Mouse (Mus musculus) gastrocnemius, postnatal 14 days (tissue): Measurements from ENCODE around the gene Hspa12a. TPM values are rescaled to one million over a fixed set of nuclear protein-coding genes. Genes with fewer than 3 reads are reported as not detected.

Experiments
- DNase-seq: peaks from one replicate; pipeline ENCODE4 v3.0.0; 2021; ENCODE audit warnings: mixed read lengths
- intact Hi-C: fragments of 180-260 bp; cut with DNase I; formaldehyde crosslinking; loops from one replicate; pipeline ENCODE4 v1.15.1; 2025; ENCODE audit warnings: low total_unique reads
- total RNA-seq, 2 experiments: library from RNA; stranded (reverse); gene quantifications; 2 replicates each; pipeline ENCODE4 v1.2.3; 2021

The Hspa12a gene
- total RNA-seq, 2 experiments from 2014 or later: 8.6 to 13.4 TPM

DNA sequence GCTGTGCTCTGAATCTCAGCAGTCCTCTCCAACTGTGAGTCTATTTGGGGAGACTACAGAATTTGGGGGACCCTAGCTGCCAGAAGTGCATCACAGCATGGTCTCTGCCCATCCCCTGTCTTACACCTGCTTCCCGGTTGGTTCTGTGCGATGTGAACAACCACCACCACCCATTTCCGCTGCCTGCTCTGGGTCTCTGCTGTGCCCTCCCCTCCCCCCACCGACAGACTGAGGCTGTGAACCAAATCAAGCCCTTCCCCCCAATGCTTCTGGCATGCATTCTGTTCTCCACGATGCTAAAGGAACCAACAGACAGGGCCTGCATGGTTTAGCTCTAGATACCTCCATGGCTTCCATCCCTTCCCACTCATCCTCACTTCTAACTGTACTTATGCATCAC lies 78.2 kb downstream of the Hspa12a start:
- intact Hi-C loops: no loop called here

DNA sequence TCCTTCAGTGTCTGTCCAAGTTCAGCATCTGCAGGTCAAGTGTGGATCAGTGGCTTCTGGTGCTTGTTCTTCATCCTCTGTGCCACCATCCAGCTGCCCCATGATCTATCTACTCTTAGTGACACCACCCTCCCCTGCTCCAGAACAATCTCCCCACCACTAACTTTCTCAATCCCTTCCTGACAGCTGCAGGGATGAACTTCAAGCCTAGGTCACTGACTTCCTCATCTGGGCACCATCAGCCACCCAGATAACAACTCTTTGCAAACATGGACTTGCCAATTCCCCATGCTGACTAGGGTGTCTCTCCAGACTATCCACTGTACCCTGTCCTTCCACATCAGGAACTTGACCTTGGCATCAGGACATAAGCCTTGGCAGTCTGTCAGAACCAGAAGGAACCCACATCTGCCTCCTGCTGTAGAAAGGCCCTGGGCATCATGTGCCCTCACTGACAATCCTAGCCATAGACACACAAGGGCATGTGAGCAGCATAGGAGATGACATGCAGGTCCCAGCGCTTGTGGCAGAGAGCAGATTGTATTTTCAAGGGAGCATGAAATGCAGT lies 79.4 kb downstream of the Hspa12a start:
- intact Hi-C loops: no loop called here
- DNase-seq: no peak

More for the DNA sequence above, 78.2 kb downstream of the Hspa12a start:
- DNase-seq: no peak

DNA sequence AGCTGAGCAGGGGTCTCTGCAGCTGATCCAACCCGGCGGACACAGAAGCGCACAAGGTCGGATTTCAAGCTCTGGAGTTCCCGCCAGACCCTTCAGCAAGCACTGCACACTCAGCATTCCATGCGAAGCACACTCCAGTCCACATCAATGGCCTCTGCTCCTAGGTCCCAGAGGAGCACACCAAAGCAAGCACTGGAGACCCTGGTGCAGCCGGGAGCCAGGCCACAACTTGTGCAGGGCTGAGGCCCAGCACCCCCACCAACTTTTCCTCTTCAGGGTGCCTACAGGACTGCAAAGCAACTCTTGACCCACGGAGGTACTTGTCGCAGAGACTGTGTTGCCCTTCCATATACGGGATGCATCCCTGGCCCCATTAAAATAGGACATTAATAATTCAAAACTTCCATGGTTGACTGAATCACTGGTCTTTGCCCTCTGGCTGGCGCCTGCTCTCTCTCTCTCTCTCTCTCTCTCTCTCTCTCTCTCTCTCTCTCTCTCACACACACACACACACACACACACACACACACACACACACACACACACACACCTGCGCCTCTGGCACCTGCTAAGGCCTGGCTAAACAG lies 82.2 kb downstream of the Hspa12a start:
- intact Hi-C loops: no loop called here
- DNase-seq: no peak

DNA sequence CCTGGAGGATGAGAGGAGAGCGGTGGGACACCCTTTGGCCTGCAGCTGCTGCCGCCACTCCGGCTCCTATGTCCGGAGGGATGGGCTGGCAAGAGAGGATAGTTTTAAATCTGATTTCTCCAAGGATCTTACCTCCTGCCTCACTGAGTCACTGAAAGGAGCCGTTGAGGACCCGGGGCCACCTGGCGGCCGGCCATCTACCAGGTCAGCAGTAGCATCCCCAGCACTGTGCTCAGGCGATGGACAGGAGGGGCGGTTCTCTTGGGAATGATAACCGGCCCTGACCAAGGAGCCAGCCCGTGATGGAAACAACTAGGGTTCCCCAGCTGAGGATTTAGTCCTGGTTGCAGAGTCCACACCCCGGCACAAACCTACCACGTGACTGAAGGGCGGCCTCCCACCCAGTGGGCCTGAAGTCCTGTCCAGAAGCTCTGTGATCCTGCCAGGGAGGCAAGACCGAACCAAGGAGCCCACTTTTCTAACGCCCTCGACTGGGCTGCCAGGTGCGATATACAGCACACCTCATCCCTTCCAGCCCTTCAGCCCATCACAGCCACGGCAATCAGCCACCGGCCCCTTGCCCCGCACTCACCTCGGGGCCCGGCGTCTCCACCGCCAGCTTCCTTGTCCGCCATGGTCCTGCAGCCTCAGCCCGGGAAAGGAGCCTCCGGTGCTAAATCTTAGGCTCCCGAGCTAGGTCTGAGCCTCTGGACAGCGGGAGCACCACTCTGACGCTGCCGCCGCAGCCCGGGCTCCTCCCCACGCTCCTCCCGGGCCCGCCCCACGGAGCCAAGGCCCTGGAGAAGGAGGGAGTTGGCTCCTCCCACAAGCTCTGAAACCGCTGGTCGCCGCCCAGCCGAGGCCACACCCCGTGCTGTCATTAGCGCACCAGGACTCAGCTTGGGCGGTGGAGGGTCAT lies 82.9 kb downstream of the Hspa12a start:
- intact Hi-C loops: no loop called here
- DNase-seq: peak; percentile 88

DNA sequence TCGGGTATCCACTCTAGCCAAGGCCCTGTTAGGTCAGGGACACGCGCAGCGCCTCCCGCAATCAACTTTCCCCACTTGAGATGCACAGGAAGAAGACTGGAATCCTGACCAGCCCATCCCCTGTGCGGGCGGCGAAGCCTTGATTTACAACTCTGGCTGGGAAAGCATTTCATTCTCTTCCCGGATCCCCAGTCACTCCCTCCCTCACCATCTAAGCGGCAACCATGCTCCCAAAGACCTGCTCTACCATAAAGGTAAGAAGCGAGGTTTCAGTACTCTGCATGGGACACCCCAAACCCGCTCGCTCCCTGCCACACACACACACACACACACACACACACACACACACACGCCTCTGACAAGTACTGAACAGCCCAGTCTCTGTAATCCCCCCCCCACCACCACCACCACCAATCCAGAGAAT lies 83.6 kb downstream of the Hspa12a start:
- peak; percentile 25 for DNase-seq
- intact Hi-C loops: no loop called here

DNA sequence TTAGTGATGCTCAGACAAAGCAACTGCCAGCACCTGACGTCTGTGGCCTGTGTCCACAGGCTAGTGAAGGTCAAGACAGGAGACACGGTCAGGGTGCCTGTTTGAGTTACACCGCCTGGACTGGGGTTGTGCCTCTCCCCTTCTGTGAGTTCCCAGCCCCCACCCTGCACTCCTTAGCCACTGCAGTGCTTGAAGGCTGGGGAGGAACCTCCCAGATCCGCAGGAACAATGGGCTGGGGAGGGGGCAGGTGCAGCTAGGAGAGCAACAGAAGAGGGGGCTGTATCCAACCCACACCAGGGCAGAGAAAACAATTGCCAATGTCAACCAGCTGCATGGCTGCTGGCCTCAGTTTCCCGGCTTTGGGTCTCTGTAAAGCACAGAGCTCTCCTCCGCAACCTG lies 84.1 kb downstream of the Hspa12a start:
- intact Hi-C loops: no loop called here

DNA sequence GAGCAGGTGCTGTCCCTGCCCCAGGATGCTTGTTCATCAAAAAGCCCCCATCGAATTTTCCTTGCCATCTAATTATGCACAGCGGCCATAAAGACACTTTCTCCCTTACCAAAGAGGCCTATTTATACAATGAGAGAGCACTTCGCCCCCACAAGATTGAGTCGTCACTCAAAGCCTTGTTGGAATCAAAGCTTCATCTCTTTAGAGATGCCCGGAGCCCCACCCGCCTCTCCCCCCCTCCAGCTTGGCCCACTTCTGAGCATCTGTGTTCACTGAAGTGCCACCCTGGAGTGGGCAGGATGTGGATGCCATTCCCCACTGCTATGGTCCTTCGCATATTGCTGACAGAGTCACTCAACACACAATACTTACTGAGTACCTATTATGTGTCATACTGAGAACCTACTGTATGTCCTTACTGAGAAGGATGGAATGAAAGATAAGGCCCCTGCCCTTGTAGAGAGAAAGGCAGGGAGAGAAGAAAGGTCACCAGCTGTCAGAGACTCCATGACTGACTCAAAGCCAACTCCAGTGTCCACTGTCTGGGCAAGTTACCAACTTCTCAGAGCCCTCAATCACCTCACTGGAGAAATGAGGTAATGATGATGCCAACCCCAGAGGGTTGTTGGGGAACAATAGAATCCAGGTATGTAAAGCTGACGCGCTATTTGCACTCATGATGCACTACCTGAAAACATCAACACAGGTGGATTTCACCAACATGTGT lies 87.2 kb downstream of the Hspa12a start:
- intact Hi-C loops: no loop called here
- no peak for DNase-seq

More for the DNA sequence above, 84.1 kb downstream of the Hspa12a start:
- no peak for DNase-seq

DNA sequence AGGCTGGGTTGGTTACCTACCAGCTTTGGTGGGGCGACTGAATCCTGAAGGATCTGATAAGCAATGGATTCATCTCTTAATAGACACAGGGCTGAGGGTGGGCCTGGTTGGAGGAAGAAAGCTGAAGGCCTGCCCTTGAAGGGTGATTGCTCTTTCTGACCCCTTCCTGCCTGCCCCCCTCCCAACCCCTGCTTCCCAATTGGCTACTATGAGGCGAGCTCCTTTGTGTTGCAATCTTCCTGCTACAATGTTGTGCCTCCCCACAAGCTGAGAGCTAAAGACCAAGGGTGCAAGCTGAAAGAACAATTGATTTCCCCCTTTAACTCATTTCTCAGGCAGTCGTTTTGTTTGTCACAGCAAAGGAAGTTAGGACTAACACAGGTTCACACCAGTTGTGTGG lies 88.6 kb downstream of the Hspa12a start:
- no peak for DNase-seq
- intact Hi-C loops: no loop called here

DNA sequence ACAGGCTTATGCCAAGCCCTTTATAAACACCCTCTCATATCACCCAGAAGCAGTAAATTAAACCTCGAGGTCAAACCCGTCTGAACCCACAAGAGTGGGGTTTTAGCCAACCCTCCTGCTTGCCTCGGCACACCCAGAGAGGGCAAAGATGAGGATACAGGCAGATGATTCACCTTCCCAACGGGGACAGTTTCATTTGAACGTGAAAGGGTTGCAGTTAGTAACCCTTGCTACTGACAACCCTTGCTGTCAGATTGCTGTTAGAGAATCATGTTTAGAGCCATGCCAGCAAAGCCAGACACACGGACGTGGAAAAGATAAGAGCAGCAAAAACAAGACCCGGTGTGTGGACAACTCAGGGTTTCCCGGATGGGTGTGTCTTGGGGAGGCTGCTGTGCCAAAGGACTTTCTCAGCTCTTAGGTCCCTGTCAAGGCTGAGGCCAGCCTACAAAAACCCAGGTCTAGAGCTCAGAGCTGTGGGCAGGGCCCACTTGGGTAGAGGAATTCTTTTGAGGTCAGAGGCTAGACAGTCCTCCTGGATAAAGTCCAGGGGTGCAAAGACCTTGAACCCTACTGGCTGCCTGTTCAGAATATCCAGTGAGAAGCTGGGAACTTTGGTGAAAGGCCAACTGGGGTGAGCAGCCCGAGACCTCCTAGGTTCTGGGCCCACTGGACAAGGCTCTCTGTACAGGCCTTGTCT lies 90.3 kb downstream of the Hspa12a start:
- no peak for DNase-seq
- intact Hi-C loops: no loop called here

DNA sequence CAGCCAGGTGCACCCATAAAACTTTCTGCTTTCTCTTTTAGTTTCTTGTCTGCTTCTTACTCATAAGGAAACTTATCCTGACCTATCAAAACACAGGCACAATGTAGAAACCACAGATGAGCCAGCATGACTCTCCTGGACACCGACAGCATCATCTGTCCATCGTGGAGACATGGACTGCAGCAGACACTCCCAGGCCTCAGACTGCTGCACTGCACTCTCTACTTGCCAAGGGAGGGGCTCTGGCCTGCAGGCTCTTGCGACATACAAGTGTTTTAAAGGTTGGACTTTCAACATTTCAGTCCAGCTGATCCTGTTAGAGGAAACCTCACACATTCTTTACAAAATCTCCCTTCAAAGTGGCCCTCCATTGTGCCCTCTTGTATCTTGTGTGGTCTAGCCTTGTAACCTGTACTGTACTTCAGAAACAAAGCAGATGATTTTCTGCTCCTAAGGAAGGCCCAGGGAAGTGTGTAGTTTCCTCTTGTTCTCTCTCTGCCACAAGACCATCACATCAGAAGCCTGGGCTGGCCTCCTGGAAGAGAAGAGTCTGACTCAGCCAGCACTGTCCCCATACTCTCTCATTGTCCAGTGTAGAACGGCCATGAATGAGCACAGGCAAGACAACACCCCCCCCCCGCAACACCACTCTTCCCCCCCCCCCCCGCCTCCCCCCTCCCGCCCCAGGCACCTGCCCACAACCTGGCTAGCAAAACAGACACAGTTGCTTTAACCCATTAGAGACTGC lies 92.6 kb downstream of the Hspa12a start:
- intact Hi-C loops: no loop called here
- peak; percentile 25 for DNase-seq

DNA sequence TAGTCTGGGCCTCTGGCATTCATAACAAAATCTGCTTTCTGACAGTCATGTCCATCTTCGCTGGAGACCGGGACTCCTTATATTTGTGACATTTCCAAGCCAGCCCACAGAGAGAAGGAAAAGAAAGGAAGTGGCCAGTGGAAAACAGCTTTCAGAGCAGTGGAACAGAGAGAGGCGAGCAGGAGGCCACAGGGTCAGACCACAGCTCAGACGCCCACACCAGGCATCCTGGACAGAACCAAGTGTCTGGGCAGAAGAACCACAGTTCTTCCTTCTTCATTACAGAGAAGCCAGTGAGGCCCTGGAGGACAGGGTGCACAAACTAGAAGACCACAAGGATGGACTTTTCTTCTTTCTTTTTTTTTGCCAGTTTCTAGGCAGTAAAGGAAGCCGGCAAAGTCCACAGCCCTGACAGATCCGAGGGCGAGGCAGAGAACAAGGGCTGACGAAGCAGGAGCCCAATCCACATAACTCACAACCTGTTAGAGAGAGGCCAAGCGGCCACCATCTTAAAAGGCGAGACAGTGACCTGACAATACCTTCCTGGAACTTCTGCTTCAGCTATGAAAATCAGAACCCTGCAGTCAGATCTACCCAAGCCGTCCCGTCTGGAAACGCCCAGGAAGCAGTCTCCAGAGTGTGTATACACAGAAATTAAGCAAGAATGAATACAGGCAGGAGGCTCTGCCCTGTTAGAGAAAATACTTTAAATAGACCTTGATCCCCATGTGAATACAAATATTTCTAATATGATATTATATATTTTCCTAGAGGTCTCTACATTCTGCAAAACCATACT lies 93.9 kb downstream of the Hspa12a start:
- intact Hi-C loops: no loop called here
- DNase-seq: no peak

DNA sequence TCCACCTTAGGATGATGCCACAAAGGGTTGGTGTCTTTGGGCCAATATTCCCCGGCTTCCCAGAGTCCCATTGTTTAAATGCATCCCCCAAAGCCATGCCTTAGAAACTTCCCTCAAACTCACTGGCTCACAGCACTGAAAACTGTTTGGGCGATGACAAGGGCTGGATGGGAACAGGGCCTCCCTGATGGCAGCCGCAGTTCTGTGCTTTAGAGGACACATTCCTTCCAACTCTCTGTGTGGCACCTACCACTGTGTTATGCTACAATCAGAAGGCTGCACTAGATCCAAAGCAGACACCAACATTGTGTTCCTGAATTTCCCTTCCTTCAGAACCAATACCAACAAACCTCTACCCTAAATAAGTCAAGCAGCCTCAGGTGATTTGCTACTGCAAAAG lies 99.8 kb downstream of the Hspa12a start:
- intact Hi-C loops: no loop called here
- no peak for DNase-seq

DNA sequence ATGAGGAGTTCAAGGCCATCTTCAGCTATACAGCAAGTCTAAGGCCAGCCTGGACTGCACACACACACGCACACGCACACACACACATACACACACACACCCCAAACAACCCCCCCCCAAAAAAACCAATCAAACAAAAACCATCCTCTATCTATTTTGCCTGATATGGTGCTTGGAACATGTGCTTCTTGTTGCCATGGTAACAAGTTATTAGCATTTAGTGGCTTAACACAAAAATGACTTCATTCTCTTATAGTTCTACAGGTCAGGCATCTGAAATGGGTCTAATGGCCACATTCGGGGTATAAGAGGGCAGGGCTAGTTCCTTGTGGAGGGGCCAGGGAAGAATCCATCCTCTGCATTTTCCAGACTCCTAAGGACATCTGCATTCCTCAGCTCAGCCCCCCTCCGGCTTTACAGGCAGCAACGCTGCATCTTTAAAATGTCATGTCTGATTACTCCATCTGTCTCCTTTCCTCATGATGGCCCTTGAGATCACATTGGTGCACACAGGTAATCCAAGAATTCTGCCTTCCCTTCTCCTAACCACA lies 102.7 kb downstream of the Hspa12a start:
- DNase-seq: no peak
- intact Hi-C loops: no loop called here

DNA sequence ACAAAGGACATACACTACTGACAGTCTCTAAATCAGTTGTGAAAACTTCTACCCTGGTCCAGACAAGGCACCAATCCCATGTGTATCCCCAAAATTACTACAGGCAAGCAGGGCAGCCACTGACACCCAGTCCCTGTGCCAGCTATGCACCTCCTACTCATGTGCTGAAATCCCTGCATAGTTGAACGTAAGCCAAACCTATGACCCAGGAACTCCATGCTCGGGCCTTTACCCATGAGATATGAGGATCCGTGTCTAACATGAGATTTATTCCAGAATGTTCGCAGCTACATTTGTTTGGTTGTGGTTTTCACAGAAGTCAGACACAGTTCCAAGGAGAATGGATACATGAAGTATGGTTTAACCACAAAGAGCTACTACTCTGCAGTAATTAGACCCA lies 103.6 kb downstream of the Hspa12a start:
- no peak for DNase-seq
- intact Hi-C loops: no loop called here

DNA sequence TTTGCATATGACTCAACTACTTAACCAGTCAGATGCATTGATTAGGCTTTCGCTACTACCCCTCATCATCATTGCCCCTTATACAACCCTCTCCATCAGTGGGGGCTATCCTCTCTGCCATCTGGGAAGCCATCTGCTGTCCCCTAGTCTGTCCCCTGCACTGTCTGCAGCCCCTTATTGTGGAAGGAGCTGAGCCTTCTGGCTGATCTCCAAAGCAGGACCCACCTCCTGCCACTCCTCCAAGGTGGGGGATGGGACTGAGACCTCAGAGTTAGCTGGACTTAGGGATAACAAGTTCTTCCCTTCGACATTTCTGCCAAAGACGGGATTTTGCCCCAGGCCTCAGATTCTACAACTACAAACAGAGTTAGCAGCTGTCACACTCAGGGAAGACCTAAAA lies 104.1 kb downstream of the Hspa12a start:
- DNase-seq: no peak
- intact Hi-C loops: no loop called here

DNA sequence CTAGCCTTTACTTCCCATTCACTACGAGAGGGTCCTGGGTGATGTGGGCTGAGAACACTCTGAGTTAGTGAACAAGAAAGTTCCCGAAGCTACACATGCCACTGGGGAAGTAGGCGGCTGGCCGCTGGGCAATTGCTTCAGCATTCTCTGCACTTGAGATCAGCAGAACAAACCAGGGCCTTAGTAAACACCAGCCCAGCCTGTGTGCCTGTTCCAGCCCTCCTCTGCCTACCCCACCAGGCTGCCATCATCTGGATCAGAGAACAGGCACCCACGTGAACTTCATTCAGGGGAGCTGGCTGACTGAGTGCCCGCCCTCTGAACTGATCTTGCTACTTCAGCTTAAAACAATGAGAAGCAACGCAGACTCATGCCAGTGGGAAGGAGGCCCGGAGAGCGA lies 104.7 kb downstream of the Hspa12a start:
- intact Hi-C loops: no loop called here
- DNase-seq: no peak

DNA sequence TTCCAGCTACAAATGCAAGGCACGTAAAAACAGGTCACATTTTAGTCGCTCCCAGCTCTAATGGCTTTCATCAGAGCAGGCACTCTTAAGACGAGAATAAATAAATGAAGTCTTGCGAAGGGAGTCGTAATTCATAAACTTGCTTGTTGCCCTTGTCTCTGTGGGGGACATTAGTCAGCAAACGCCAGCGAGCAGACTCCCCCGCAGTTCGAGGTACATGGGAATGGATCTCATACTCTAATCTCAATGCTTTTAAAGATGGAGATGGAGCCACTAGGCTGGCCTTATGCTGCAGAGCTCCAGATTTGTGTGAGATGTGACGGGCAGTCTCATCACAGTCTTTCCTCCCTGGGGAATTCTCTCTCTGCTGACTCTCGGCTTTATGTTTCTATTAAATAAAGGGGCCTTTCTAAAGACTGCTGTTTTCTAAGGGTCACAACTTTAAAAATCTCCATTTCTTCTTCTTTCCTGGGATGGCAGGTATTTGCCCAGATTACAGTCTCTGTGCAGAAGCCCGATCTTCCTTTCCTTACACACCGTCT lies 109.7 kb downstream of the Hspa12a start:
- intact Hi-C loops: no loop called here
- DNase-seq: no peak

DNA sequence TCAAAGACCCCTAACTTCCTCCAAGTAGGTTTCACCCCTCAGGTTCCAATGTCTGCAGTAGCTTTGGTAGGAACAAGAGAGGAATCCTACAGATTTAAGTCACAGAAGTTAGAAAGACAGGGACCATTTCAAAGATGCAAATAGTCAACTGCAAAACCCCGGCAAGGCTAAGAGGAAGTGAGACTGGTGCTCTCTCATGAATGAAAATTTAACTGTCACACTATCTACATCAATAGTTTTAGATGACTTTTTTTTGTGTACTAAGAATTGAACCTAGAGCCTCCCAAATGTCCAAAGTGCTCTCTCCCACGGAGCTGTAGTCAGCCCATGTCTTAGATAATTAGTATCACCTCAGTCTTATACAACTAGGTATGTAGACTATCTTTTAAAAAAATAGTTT lies 110.5 kb downstream of the Hspa12a start:
- intact Hi-C loops: no loop called here
- no peak for DNase-seq
